Mouse (Mus musculus): ENCODE results near the gene H2afb3.
A peak's percentile ranks its signal among the peaks of the same experiment; 100 is the strongest.
"Not testable (repeated sequence)": the region's sequence is repeated elsewhere in the genome, so short reads cannot be mapped to it uniquely, and the experiment has no call there.

Gene H2afb3

GRCm38 (mm10) chrX:120312995-120313394 lies at the start of gene H2afb3:
H2afb3 (minus strand) TSS chrX:120313095.
- DNase-seq (ENCODE audit: low read depth, low spot score) = not testable (repeated sequence)

GRCm38 (mm10) chrX:120301469-120302175 lies 11.3 kb downstream of the H2afb3 start:
- no peak for DNase-seq (ENCODE audit: low read depth, low spot score)

- peak; percentile 49 for DNase-seq (ENCODE audit: low read depth, low spot score)
These were observed 19.8 kb downstream of the H2afb3 start for GRCm38 (mm10) chrX:120292832-120293750.

GRCm38 (mm10) chrX:120291696-120292095 lies 21.2 kb downstream of the H2afb3 start:
- peak; percentile 1 for DNase-seq (ENCODE audit: low read depth, low spot score)

GRCm38 (mm10) chrX:120290900-120291280 lies 22.0 kb downstream of the H2afb3 start:
- DNase-seq (ENCODE audit: low read depth, low spot score) = peak; percentile 6

- peak; percentile 58 for DNase-seq (ENCODE audit: low read depth, low spot score)
These were observed 22.6 kb downstream of the H2afb3 start, which contains the start of gene Pcdh11x for GRCm38 (mm10) chrX:120290011-120290899. Pcdh11x (plus strand) TSS chrX:120290259.

GRCm38 (mm10) chrX:120287502-120287901 lies 25.4 kb downstream of the H2afb3 start:
- DNase-seq (ENCODE audit: low read depth, low spot score) = no peak

GRCm38 (mm10) chrX:120285522-120285921 lies 27.4 kb downstream of the H2afb3 start:
- no peak for DNase-seq (ENCODE audit: low read depth, low spot score)
